Comparison of ENCODE assay signal across 8 mouse cellular contexts in genomic region chr4:149752124-149752799, GRCm38 (mm10). TPM values are rescaled to one million over a fixed set of nuclear protein-coding genes. Genes with fewer than 3 reads are reported as not detected.
A peak's percentile ranks its signal among the peaks of the same experiment; 100 is the strongest.
DNase-seq lines count a peak whose midpoint lies in the region; ATAC-seq and TF ChIP-seq lines count a peak whose summit lies in the region.

No protein-coding gene starts in this region.

- WGBS in intestine, postnatal 0 days, result 37% methylated on average over 17 of the region's 17 CpGs
- WGBS in intestine, embryonic 15.5 days, result 33% methylated on average over 17 of the region's 17 CpGs
- 24% methylated on average over 17 of the region's 17 CpGs for WGBS in forebrain, postnatal 0 days
- WGBS in midbrain, embryonic 14.5 days, result 22% methylated on average over 17 of the region's 17 CpGs

- peak; percentile 85 for TF ChIP-seq CTCF in intestine, postnatal 0 days (IDR thresholded peaks at IDR 0.05; ENCODE audit: low read depth)
- peak; percentile 86 for TF ChIP-seq CTCF in forebrain, postnatal 0 days (IDR thresholded peaks at IDR 0.05; ENCODE audit: low read depth)
- TF ChIP-seq CTCF in layer of hippocampus, adult 2 months (conservative IDR thresholded peaks at IDR 0.05), result peak; percentile 95

- no peak for ATAC-seq in intestine, postnatal 0 days
- ATAC-seq in intestine, embryonic 15.5 days, result no peak
- 0 out of 2 replicates have a peak, but pooled peaks have one; percentile 62 for ATAC-seq in forebrain, postnatal 0 days
- peak; percentile 67 for ATAC-seq in midbrain, embryonic 14.5 days (ENCODE audit: low FRiP score, low TSS enrichment)

- H3K4me1 ChIP-seq in intestine, postnatal 0 days (replicated peaks; ENCODE audit: control insufficient read depth, insufficient read depth, low read length), result no peaks in the 10 kb centered on the region
- H3K4me1 ChIP-seq in intestine, embryonic 15.5 days (replicated peaks), result no peaks in the 10 kb centered on the region
- H3K4me1 ChIP-seq in forebrain, postnatal 0 days (ENCODE audit: insufficient read depth), result no peaks in the 10 kb centered on the region
- H3K4me1 ChIP-seq in midbrain, embryonic 14.5 days (ENCODE audit: control insufficient read depth, insufficient read depth, low read length), result 0 out of 2 replicates have a peak, but pooled peaks cover 16% of the 10 kb centered on the region

- no peak overlapping the region for H3K9ac ChIP-seq in intestine, postnatal 0 days (ENCODE audit: low read depth, low read length)
- H3K9ac ChIP-seq in intestine, embryonic 15.5 days, result no peak overlapping the region
- no peak overlapping the region for H3K9ac ChIP-seq in forebrain, postnatal 0 days
- H3K9ac ChIP-seq in midbrain, embryonic 14.5 days (replicated peaks; ENCODE audit: low read length), result no peak overlapping the region

- no peak overlapping the region for H3K4me3 ChIP-seq in intestine, postnatal 0 days (ENCODE audit: low read depth, low read length)
- no peak overlapping the region for H3K4me3 ChIP-seq in intestine, embryonic 15.5 days (replicated peaks)
- H3K4me3 ChIP-seq in forebrain, postnatal 0 days (ENCODE audit: low read depth, low read length), result no peak overlapping the region
- no peak overlapping the region for H3K4me3 ChIP-seq in layer of hippocampus, adult 2 months
- H3K4me3 ChIP-seq in midbrain, embryonic 14.5 days (replicated peaks; ENCODE audit: low read depth, low read length), result no peak overlapping the region

- H3K4me2 ChIP-seq in intestine, postnatal 0 days (replicated peaks; ENCODE audit: low read depth), result no peak overlapping the region
- no peak overlapping the region for H3K4me2 ChIP-seq in intestine, embryonic 15.5 days (replicated peaks)
- H3K4me2 ChIP-seq in forebrain, postnatal 0 days (ENCODE audit: low read depth), result no peak overlapping the region
- no peak overlapping the region for H3K4me2 ChIP-seq in midbrain, embryonic 14.5 days (ENCODE audit: low read length)

- no peaks in the 10 kb centered on the region for H3K9me3 ChIP-seq in intestine, postnatal 0 days (ENCODE audit: control insufficient read depth)
- no peaks in the 10 kb centered on the region for H3K9me3 ChIP-seq in intestine, embryonic 15.5 days
- H3K9me3 ChIP-seq in forebrain, postnatal 0 days (ENCODE audit: low read length), result no peaks in the 10 kb centered on the region
- no peaks in the 10 kb centered on the region for H3K9me3 ChIP-seq in midbrain, embryonic 14.5 days (ENCODE audit: control insufficient read depth, low read length)

- no peaks in the 10 kb centered on the region; the same call in 1 of the 2 replicates for H3K36me3 ChIP-seq in intestine, postnatal 0 days (ENCODE audit: control insufficient read depth, insufficient read depth)
- H3K36me3 ChIP-seq in intestine, embryonic 15.5 days, result no peaks in the 10 kb centered on the region
- peaks cover 12% of the 10 kb centered on the region for H3K36me3 ChIP-seq in forebrain, postnatal 0 days (ENCODE audit: insufficient read depth)
- peaks cover 3% of the 10 kb centered on the region; the same call in 1 of the 2 replicates for H3K36me3 ChIP-seq in midbrain, embryonic 14.5 days (ENCODE audit: control insufficient read depth, insufficient read depth, low read length)

- H3K27ac ChIP-seq in intestine, postnatal 0 days (ENCODE audit: low read depth, low read length), result no peak overlapping the region
- H3K27ac ChIP-seq in intestine, embryonic 15.5 days, result no peak overlapping the region
- no peak overlapping the region for H3K27ac ChIP-seq in forebrain, postnatal 0 days (ENCODE audit: low read depth, low read length)
- no peak overlapping the region for H3K27ac ChIP-seq in layer of hippocampus, adult 2 months
- H3K27ac ChIP-seq in midbrain, embryonic 14.5 days (replicated peaks; ENCODE audit: low read depth, low read length), result no peak overlapping the region

- peak; percentile 70 for DNase-seq in ES-CJ7 (ENCODE audit: low read depth, low spot score)
- DNase-seq in cerebellum, adult 9-11 months, result peak; percentile 29
- DNase-seq in forebrain, postnatal 0 days, result peak; percentile 76
- DNase-seq in layer of hippocampus, adult 2 months (ENCODE audit: low spot score in 2 of 2), result peak; percentile 54 to 73
- DNase-seq in midbrain, embryonic 14.5 days, result peak; percentile 89
- peak; percentile 28 for DNase-seq in thymus, postnatal 25 days

- no peaks in the 10 kb centered on the region for H3K27me3 ChIP-seq in intestine, postnatal 0 days (replicated peaks; ENCODE audit: control insufficient read depth, insufficient read depth, low read length)
- H3K27me3 ChIP-seq in intestine, embryonic 15.5 days (replicated peaks), result no peaks in the 10 kb centered on the region
- H3K27me3 ChIP-seq in forebrain, postnatal 0 days (ENCODE audit: insufficient read depth, low read length), result no peaks in the 10 kb centered on the region
- H3K27me3 ChIP-seq in midbrain, embryonic 14.5 days (ENCODE audit: control insufficient read depth, insufficient read depth, low read length), result no peaks in the 10 kb centered on the region

RNA-seq across cellular contexts. Expression of gene Tmem201, which starts 14.4 kb away (rescaled TPM):
- 8.7 and 9.6 TPM in 2 replicates for polyA plus RNA-seq in intestine, postnatal 0 days (2015; fragmentation: Nextera tagmentation; extraction: Ambion mirVana)
- 23.3 and 24.7 TPM in 2 replicates for polyA plus RNA-seq in intestine, embryonic 15.5 days (2015; fragmentation: Nextera tagmentation; extraction: Ambion mirVana)
- 38.6 and 50.7 TPM in 2 replicates for total RNA-seq in forebrain, postnatal 0 days (2014; rRNA removed)
- polyA plus RNA-seq in forebrain, postnatal 0 days (2015; fragmentation: Nextera tagmentation; extraction: Ambion mirVana), result 31.9 and 39.6 TPM in 2 replicates
- total RNA-seq in layer of hippocampus, adult 2 months (2021), result 10 to 100 TPM; 69.7 to 78.3 TPM
- 30.8 and 36.2 TPM in 2 replicates for polyA plus RNA-seq in midbrain, embryonic 14.5 days (2014; fragmentation: Nextera tagmentation; extraction: Ambion mirVana)

RNA-seq across cellular contexts. Expression of gene Slc25a33, which starts 21.8 kb away (rescaled TPM):
- polyA plus RNA-seq in intestine, postnatal 0 days (2015; fragmentation: Nextera tagmentation; extraction: Ambion mirVana), result 8.3 and 8.4 TPM in 2 replicates
- 9.5 and 10.3 TPM in 2 replicates for polyA plus RNA-seq in intestine, embryonic 15.5 days (2015; fragmentation: Nextera tagmentation; extraction: Ambion mirVana)
- total RNA-seq in forebrain, postnatal 0 days (2014; rRNA removed), result 12.5 and 18.6 TPM in 2 replicates
- polyA plus RNA-seq in forebrain, postnatal 0 days (2015; fragmentation: Nextera tagmentation; extraction: Ambion mirVana), result 26.5 and 29.7 TPM in 2 replicates
- 10 to 100 TPM; 35.6 to 35.8 TPM for total RNA-seq in layer of hippocampus, adult 2 months (2021)
- polyA plus RNA-seq in midbrain, embryonic 14.5 days (2014; fragmentation: Nextera tagmentation; extraction: Ambion mirVana), result 29.1 and 31.2 TPM in 2 replicates

RNA-seq across cellular contexts. Expression of gene Pik3cd, which starts 49.9 kb away (rescaled TPM):
- polyA plus RNA-seq in intestine, postnatal 0 days (2015; fragmentation: Nextera tagmentation; extraction: Ambion mirVana), result 2.5 TPM in 2 replicates
- polyA plus RNA-seq in intestine, embryonic 15.5 days (2015; fragmentation: Nextera tagmentation; extraction: Ambion mirVana), result 4.6 and 4.8 TPM in 2 replicates
- total RNA-seq in forebrain, postnatal 0 days (2014; rRNA removed), result 17.0 and 21.8 TPM in 2 replicates
- polyA plus RNA-seq in forebrain, postnatal 0 days (2015; fragmentation: Nextera tagmentation; extraction: Ambion mirVana), result 11.3 and 11.7 TPM in 2 replicates
- total RNA-seq in layer of hippocampus, adult 2 months (2021), result 10 to 100 TPM; 19.6 to 23.5 TPM
- 12.7 and 14.2 TPM in 2 replicates for polyA plus RNA-seq in midbrain, embryonic 14.5 days (2014; fragmentation: Nextera tagmentation; extraction: Ambion mirVana)

Comparison
In these comparisons a context has a peak if more than half of its experiments do, and no peak if none do; other contexts are left out.
1. ATAC-seq: peak in forebrain, postnatal 0 days (single experiment) and midbrain, embryonic 14.5 days (single experiment); none in intestine, postnatal 0 days (single experiment) and intestine, embryonic 15.5 days (single experiment).
2. DNase-seq: peak in every context shown above with its lines; median percentile 89 in midbrain, embryonic 14.5 days; 76 in forebrain, postnatal 0 days; 70 in ES-CJ7; 64 in layer of hippocampus, adult 2 months; 29 in cerebellum, adult 9-11 months; 28 in thymus, postnatal 25 days.
3. Peak in every context shown above with its lines, with median percentiles within 50 percentile points of each other: CTCF ChIP-seq.